Mouse (Mus musculus) midbrain, embryonic 12.5 days (tissue): ENCODE data around the gene Morc1. TPM values are rescaled to one million over a fixed set of nuclear protein-coding genes. Genes with fewer than 3 reads are reported as not detected.

Experiments
- ATAC-seq: fragments of 200-750 bp; cut with Nextera tagmentation; 2 replicates; pipeline ENCODE4 v1.8.0; 2017; ENCODE audit warnings: low read depth, moderate TSS enrichment, moderate library complexity; ENCODE audit not compliant: low FRiP score
- H3K27ac ChIP-seq: fragments of 300-500 bp; sonication (generic); replicated peaks from 2 replicates; pipeline ENCODE4 v1.5.1; 2016; ENCODE audit warnings: mild to moderate bottlenecking
- H3K27me3 ChIP-seq: fragments of 300-500 bp; sonication (generic); 2 replicates; pipeline ENCODE4 v1.6.1; 2016; ENCODE audit warnings: mild to moderate bottlenecking
- H3K36me3 ChIP-seq: fragments of 300-500 bp; sonication (generic); 2 replicates; pipeline ENCODE4 v1.6.1; 2016
- H3K4me1 ChIP-seq: fragments of 300-500 bp; sonication (generic); 2 replicates; pipeline ENCODE4 v1.6.1; 2016
- H3K4me2 ChIP-seq: fragments of 300-500 bp; sonication (generic); replicated peaks from 2 replicates; pipeline ENCODE4 v1.6.1; 2016; ENCODE audit warnings: mild to moderate bottlenecking, moderate library complexity
- H3K4me3 ChIP-seq: fragments of 300-500 bp; sonication (generic); 2 replicates; pipeline ENCODE4 v1.5.1; 2016; ENCODE audit warnings: mild to moderate bottlenecking
- H3K9ac ChIP-seq: fragments of 300-500 bp; sonication (generic); replicated peaks from 2 replicates; pipeline ENCODE4 v1.6.1; 2016; ENCODE audit warnings: mild to moderate bottlenecking, moderate library complexity
- H3K9me3 ChIP-seq: fragments of 300-500 bp; sonication (generic); 2 replicates; pipeline ENCODE4 v1.6.1; 2016; ENCODE audit warnings: mild to moderate bottlenecking
- WGBS: fragments of 180-500 bp; shearing (Covaris S2); methylation state at CpG from one replicate; pipeline ENCODE4 v1.1.7; 2016; 5-methylcytosine and 5-hydroxymethylcytosine counted together
- polyA plus RNA-seq: library from polyadenylated mRNA; unstranded; fragments of >200 nt; fragmentation: Nextera tagmentation; extraction: Ambion mirVana; gene quantifications from 2 replicates; pipeline ENCODE4 v1.2.1, GENCODE M21; 2016

The Morc1 gene
- polyA plus RNA-seq, 1 experiment from 2014 or later = not detected

DNA sequence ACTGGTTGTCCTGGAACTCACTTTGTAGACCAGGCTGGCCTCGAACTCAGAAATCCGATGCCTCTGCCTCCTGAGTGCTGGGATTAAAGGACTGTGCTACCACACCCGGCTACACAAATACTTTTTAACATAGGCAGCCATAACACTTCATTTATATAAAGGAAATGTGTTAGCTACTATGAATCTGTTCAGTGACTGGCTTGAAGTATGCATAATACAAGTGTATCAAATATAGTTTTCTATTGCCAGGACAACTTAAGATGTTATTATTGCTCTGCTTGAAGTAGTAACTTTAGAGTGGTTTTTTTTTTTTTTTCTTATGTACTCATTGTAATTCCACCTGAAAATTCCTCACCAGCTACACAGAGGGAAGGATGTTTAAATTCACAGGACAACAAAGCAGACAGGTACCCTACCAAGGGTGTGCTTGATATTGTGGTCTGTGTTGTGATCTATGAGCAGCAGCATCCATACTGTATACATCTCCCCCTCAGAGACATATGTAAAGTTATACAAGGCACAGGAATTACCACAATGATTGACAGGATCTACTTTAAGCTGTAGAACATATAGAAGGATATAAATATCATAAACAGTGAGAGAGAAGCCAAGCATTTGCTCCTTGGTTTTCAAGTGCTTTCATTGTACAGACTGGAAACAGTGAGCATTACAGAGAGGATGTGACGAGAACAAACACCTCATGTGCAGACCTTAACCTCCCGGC is 85.9 kb downstream of the Morc1 start:
- no peak for ATAC-seq
- no peak overlapping the region for H3K4me3 ChIP-seq
- H3K9ac ChIP-seq = no peak overlapping the region
- no peaks in the 10 kb centered on the region for H3K27me3 ChIP-seq
- no peaks in the 10 kb centered on the region for H3K36me3 ChIP-seq
- no peak overlapping the region for H3K4me2 ChIP-seq
- no peak overlapping the region for H3K27ac ChIP-seq
- H3K4me1 ChIP-seq = no peaks in the 10 kb centered on the region
- WGBS = 86% methylated on average over 5 of the region's 5 CpGs
- no peaks in the 10 kb centered on the region for H3K9me3 ChIP-seq

DNA sequence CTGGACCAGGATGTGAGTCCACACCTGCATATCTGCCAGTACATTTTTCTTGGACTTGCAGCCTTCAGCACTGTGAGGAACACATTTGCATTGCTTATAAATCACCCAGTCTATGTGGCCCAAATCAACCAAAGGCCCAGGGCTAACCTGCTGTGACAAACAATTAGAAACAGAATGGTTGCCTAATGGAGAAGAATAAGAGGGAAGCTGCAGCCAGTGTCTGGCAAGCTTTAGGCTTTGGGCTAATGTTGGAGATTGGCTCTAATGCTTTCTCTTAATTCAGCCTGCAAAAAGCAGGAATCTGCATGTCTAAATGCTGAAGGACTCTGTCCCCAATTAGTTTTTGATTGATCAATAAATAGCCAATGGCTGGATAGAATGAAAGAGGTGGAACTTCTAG is 88.5 kb downstream of the Morc1 start:
- no peaks in the 10 kb centered on the region for H3K4me1 ChIP-seq
- H3K4me2 ChIP-seq = no peak overlapping the region
- no peak overlapping the region for H3K9ac ChIP-seq
- ATAC-seq = no peak
- H3K27me3 ChIP-seq = no peaks in the 10 kb centered on the region
- no peak overlapping the region for H3K27ac ChIP-seq
- H3K9me3 ChIP-seq = no peaks in the 10 kb centered on the region
- H3K4me3 ChIP-seq = no peak overlapping the region
- H3K36me3 ChIP-seq = no peaks in the 10 kb centered on the region

DNA sequence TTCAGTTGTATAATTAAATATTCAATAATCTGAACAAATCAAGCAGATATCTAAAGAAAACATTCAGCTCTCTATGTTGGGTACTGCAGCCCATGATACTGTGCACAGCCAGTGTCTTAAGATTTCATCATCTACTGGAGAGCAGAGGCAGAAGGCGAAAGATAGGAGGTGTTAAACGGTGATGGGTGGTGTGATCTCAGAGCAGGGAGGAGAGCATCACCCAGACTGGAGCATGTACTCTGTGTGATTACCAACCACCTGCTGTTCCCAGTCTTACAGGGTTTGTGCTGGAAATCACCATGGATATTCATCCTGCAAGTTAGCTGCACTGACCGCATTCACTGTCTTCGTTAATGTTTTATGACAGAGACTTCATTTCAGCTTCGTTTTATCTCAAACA is 106.1 kb downstream of the Morc1 start:
- Histone ChIP-seq H3K27me3 (no peaks in the 10 kb centered on the region), H3K36me3 (no peaks in the 10 kb centered on the region), H3K4me2 (no peak overlapping the region), H3K27ac (no peak overlapping the region), H3K4me1 (no peaks in the 10 kb centered on the region), H3K9me3 (no peaks in the 10 kb centered on the region), H3K9ac (no peak overlapping the region), H3K4me3 (no peak overlapping the region)
- no peak for ATAC-seq
- WGBS = 89% methylated on average over 5 of the region's 5 CpGs

DNA sequence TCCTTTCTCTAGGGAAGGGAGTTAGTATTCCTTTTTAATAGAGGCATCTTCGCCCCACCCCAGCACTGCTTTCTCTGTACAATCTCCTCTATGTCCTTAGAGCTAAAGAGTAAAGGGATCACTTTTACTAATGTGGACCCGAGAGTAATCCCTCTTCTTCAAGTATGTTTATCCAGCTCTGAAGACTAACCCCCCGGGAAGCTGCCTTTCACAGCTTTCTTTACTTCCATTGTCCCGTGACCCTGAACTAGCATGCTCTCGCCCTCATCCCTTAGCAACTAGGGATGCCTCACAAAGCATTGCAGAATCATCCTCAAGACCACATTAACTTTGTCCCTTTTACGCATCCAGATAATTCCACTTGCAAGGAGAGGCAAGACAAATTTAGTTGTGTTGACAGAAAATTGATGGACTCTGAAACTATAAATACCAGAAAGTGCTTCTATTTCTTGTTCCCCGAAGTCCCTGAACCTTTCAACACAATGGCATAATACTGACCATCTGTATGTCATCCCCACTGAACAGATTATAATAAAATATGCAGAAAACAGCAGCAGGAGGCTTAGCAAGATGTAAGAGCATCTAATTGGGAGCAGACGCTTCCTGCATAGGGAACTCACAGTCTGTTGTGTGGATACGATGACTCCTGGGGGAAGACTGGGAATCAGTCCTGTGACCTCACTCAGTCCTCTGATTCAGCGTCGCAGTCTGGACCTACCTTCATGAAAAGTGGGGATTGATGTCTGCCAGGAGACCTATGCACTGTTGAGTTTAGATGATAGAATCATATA is 131.4 kb downstream of the Morc1 start:
- Histone ChIP-seq H3K4me3 (no peak overlapping the region), H3K4me1 (peaks cover 11% of the 10 kb centered on the region; the same call in 1 of the 2 replicates), H3K4me2 (no peak overlapping the region), H3K27me3 (peaks cover 16% of the 10 kb centered on the region), H3K36me3 (no peaks in the 10 kb centered on the region), H3K9ac (no peak overlapping the region), H3K9me3 (no peaks in the 10 kb centered on the region), H3K27ac (peak overlapping the region; percentile 46)
- peak; percentile 86 for ATAC-seq
- WGBS = 6% methylated on average over 11 of the region's 11 CpGs

DNA sequence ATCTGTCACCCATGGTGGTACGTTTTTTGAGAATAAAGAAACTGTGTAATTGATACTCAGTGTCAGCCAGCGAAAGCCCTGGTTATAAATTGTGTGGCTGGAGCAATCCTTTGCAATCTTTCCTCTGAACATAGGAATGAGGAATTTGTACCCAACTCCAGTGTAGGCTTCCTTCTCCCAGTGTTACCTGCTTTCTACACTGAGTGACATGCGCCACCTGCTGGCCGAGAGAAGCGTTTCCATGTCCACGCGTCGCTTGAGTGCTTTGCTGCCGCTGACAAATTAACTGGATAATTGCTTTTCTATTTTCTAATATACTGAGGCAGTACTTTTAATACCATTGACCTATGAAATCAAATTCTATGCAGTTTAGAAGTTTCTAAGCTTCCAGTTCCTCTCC is 139.3 kb downstream of the Morc1 start:
- ATAC-seq = peak; percentile 88
- Histone ChIP-seq H3K4me3 (no peak overlapping the region), H3K9me3 (no peaks in the 10 kb centered on the region), H3K27ac (no peak overlapping the region), H3K9ac (no peak overlapping the region), H3K4me1 (no peaks in the 10 kb centered on the region), H3K4me2 (no peak overlapping the region), H3K36me3 (no peaks in the 10 kb centered on the region), H3K27me3 (peaks cover 8% of the 10 kb centered on the region; the same call in 1 of the 2 replicates)
- WGBS = 17% methylated on average over 9 of the region's 9 CpGs

DNA sequence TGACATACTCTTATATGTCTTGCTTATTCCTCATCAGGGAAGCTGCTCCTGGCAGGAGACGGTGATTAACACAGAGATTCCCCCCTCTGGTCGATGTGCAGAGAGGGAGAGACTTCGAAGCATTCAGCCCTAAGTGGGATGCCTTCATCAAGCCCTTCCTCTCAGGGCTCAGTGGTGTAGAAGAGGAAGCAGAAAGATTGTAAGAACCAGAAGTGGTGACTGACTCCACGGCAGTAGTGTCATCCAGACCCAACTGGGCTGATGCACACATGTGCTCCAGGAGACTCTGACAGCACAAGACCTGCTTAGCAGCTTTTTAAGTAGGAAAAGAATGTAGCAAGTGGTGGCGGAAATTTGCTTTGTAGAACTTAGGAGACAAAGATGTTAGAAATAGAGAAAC is 143.0 kb downstream of the Morc1 start:
- no peak for ATAC-seq
- no peaks in the 10 kb centered on the region for H3K4me1 ChIP-seq
- H3K9me3 ChIP-seq = no peaks in the 10 kb centered on the region
- H3K4me3 ChIP-seq = no peak overlapping the region
- H3K27ac ChIP-seq = no peak overlapping the region
- H3K27me3 ChIP-seq = peaks cover 5% of the 10 kb centered on the region; the same call in 1 of the 2 replicates
- no peak overlapping the region for H3K4me2 ChIP-seq
- 88% methylated on average over 5 of the region's 5 CpGs for WGBS
- H3K36me3 ChIP-seq = no peaks in the 10 kb centered on the region
- H3K9ac ChIP-seq = no peak overlapping the region

DNA sequence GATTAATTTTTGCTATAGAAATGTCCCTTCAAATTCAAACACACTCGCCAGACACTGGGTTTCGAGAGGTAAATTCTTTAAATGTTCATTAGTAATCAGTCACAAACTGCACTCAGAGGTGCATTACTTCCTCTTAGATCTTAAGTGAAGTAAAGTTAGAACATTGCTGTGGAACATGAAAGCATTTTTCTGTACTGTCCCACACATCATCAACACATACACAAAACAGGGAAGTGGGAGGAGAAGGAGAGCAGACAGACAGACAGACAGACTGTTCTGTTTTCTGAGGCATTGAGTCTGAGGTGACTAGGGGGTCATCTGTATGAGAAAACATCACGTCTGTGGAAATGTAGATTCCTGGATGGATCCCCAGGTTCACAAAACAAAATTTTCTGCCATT is 143.5 kb downstream of the Morc1 start:
- Histone ChIP-seq H3K36me3 (no peaks in the 10 kb centered on the region), H3K4me3 (no peak overlapping the region), H3K27ac (no peak overlapping the region), H3K27me3 (peaks cover 5% of the 10 kb centered on the region; the same call in 1 of the 2 replicates), H3K4me1 (no peaks in the 10 kb centered on the region), H3K9me3 (no peaks in the 10 kb centered on the region), H3K9ac (no peak overlapping the region), H3K4me2 (no peak overlapping the region)
- no peak for ATAC-seq
- WGBS = 79% methylated on average over 3 of the region's 3 CpGs

DNA sequence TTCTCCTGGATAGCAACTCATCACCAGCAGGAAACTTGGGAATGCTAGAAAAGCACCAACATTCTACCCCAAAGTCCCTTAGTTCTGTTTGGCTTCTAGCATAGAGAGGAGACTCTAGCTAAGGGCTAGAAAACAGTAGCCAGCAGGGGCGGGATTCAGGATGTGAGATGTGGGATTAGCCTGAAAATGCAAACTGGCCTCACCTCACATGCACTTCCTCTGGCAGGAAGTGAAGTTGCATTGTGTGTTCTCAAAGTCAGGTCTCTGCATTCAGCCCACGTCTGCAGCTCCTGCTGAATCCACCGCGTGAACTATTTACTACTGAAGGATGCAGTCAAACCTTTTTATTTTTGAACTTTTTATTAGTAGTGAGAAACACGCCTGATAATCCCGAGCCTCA is 154.3 kb downstream of the Morc1 start:
- no peaks in the 10 kb centered on the region for H3K4me1 ChIP-seq
- no peaks in the 10 kb centered on the region for H3K36me3 ChIP-seq

DNA sequence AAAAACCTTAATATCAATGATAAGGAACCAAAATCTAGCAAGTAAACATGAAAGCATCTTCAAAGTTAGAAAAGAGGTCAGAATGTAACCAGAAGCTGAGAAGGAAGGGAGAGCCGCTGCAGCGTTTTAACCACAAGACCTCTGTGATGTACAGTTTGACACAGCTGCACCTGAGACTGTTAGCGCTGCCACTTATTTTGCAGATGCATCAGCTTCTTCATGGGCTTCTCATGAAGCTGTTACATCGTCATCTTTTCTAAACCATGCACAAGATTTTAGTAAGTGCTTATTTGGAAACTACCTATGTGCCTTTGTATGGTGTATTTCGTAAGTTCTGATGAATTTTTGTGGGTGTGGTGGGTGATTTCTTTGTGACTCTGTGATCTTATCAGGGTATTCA is 163.4 kb downstream of the Morc1 start:
- H3K4me3 ChIP-seq = no peak overlapping the region
- no peaks in the 10 kb centered on the region for H3K27me3 ChIP-seq
- ATAC-seq = no peak
- H3K4me2 ChIP-seq = no peak overlapping the region
- H3K9me3 ChIP-seq = no peaks in the 10 kb centered on the region
- H3K27ac ChIP-seq = no peak overlapping the region
- WGBS = 90% methylated on average over 5 of the region's 5 CpGs
- no peaks in the 10 kb centered on the region for H3K36me3 ChIP-seq
- H3K4me1 ChIP-seq = no peaks in the 10 kb centered on the region
- H3K9ac ChIP-seq = no peak overlapping the region

More for the DNA sequence above, 154.3 kb downstream of the Morc1 start:
- no peak overlapping the region for H3K4me2 ChIP-seq
- H3K27me3 ChIP-seq = no peaks in the 10 kb centered on the region
- H3K9me3 ChIP-seq = no peaks in the 10 kb centered on the region
- no peak overlapping the region for H3K9ac ChIP-seq
- no peak for ATAC-seq
- no peak overlapping the region for H3K4me3 ChIP-seq
- H3K27ac ChIP-seq = no peak overlapping the region
- whole genome bisulfite sequencing = 76% methylated on average over 6 of the region's 6 CpGs

DNA sequence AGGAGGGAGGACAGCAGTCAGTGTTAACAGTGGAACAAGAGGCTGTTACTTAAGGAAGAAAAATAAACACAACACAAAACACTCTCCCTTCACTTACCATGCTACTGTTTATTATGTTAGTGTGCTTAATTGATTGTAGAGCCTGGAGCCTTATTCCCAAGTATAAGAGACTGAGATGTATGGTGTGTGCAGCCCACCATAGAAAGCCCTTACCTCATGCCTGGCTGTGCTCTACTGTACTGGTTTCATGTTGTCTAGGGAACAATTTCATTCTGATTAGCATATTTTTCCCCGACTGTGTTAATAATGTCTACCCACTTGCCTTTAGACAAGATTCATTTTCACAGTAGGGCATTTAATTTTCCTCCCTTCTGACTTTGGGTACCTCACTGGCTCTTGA is 164.2 kb downstream of the Morc1 start:
- ATAC-seq = no peak
- Histone ChIP-seq H3K4me3 (no peak overlapping the region), H3K36me3 (no peaks in the 10 kb centered on the region)

DNA sequence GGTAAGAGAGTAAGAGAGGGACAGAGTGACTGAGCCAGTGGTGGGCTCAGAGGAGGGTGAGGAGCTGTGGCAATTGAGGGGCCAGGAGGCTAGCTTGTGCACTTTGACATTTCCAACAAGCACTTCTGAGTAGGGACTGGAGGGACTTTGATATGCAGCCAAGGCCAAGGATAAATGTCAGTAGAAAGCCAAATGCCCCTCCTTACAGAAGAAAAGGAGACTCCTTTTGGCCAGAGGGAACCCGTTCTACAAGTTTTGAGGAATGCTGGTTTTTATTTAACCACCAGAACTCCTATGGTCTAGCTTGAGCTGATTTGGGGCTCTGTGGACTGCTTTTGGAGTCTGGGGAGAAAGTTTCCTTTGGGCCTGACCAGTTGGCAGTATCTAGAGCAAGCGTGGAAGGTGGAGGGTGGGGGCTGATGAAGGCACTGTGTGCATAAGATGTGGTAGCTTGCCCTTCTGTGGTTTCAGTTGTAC is 172.7 kb downstream of the Morc1 start:
- Histone ChIP-seq H3K27me3 (no peaks in the 10 kb centered on the region), H3K4me1 (no peaks in the 10 kb centered on the region), H3K27ac (no peak overlapping the region), H3K4me2 (no peak overlapping the region), H3K9ac (no peak overlapping the region), H3K4me3 (no peak overlapping the region), H3K36me3 (no peaks in the 10 kb centered on the region), H3K9me3 (no peaks in the 10 kb centered on the region)
- 90% methylated on average over 2 of the region's 2 CpGs for WGBS
- ATAC-seq = no peak

More for the DNA sequence above, 164.2 kb downstream of the Morc1 start:
- 65% methylated on average over 1 of the region's 1 CpGs for WGBS
- H3K9me3 ChIP-seq = no peaks in the 10 kb centered on the region
- no peak overlapping the region for H3K9ac ChIP-seq
- no peaks in the 10 kb centered on the region for H3K27me3 ChIP-seq
- H3K4me2 ChIP-seq = no peak overlapping the region
- H3K4me1 ChIP-seq = no peaks in the 10 kb centered on the region
- no peak overlapping the region for H3K27ac ChIP-seq

DNA sequence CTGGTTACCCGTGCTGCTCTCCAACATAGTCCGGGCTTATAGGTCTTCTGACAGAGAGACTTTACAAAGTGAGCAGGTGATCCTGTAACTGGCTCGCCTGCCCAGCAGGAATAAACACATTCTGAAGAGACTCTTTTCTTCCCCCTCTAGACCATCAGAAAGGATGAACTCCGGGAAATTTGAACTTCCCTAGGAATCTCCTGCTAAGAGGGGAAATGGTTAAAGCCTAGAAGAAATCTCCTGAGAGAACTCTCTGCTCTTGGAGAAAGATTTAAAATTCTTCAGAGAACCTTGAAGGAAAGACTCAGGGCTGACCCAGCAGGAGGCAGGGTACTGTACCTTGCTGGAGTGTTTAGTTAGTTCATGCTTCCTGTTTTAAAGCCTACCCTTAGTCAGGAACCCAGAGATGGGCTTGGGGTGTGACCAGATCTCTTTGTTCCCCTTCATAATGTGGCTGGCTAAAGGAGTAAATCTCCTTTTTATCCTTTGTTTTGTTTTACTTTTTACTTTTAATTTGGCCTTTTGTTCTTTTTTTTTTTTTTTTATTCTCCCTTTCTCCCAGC is 175.5 kb downstream of the Morc1 start:
- no peak for ATAC-seq
- Histone ChIP-seq H3K4me1 (no peaks in the 10 kb centered on the region), H3K4me2 (no peak overlapping the region), H3K36me3 (no peaks in the 10 kb centered on the region), H3K9me3 (no peaks in the 10 kb centered on the region), H3K4me3 (no peak overlapping the region), H3K9ac (no peak overlapping the region), H3K27me3 (no peaks in the 10 kb centered on the region), H3K27ac (no peak overlapping the region)
- WGBS = 53% methylated on average over 4 of the region's 4 CpGs
